Mouse (Mus musculus) lung, embryonic 16.5 days (tissue): ENCODE results near the gene Ackr2. TPM values are rescaled to one million over a fixed set of nuclear protein-coding genes. Genes with fewer than 3 reads are reported as not detected.

Experiments
- ATAC-seq: fragments of 200-750 bp; cut with Nextera tagmentation; 2 replicates; pipeline ENCODE4 v1.8.0; 2017; ENCODE audit warnings: low read depth, mild to moderate bottlenecking, moderate library complexity
- H3K27ac ChIP-seq: fragments of 300-500 bp; sonication (generic); 2 replicates; pipeline ENCODE4 v1.5.1; 2014; ENCODE audit warnings: mild to moderate bottlenecking, control low read depth, low read length
- H3K27me3 ChIP-seq: fragments of 300-500 bp; sonication (generic); 2 replicates; pipeline ENCODE4 v1.6.1; 2014; ENCODE audit warnings: low read depth, low read length, mixed read lengths; ENCODE audit not compliant: control insufficient read depth, insufficient read depth
- H3K36me3 ChIP-seq: fragments of 300-500 bp; sonication (generic); 2 replicates; pipeline ENCODE4 v1.6.1; 2014; ENCODE audit warnings: low read length; ENCODE audit not compliant: control insufficient read depth, insufficient read depth
- H3K4me1 ChIP-seq: fragments of 300-500 bp; sonication (generic); replicated peaks from 2 replicates; pipeline ENCODE4 v1.6.1; 2014; ENCODE audit warnings: low read length, mixed read lengths; ENCODE audit not compliant: control insufficient read depth, insufficient read depth
- H3K4me2 ChIP-seq: fragments of 300-500 bp; sonication (generic); 2 replicates; pipeline ENCODE4 v1.6.1; 2014; ENCODE audit warnings: low read depth, low read length, control low read depth
- H3K4me3 ChIP-seq: fragments of 300-500 bp; sonication (generic); 2 replicates; pipeline ENCODE4 v1.5.1; 2014; ENCODE audit warnings: mild to moderate bottlenecking, low read length, control low read depth
- H3K9ac ChIP-seq: fragments of 300-500 bp; sonication (generic); 2 replicates; pipeline ENCODE4 v1.6.1; 2014; ENCODE audit warnings: low read length, control low read depth
- H3K9me3 ChIP-seq: fragments of 300-500 bp; sonication (generic); 2 replicates; pipeline ENCODE4 v1.6.1; 2016; ENCODE audit warnings: low read length; ENCODE audit not compliant: control insufficient read depth
- WGBS: fragments of 180-500 bp; shearing (Covaris S2); extraction: QIAGEN DNeasy Blood & Tissue Kit; methylation state at CpG from one replicate; pipeline ENCODE4 v1.1.7; 2014; 5-methylcytosine and 5-hydroxymethylcytosine counted together
- polyA plus RNA-seq: library from polyadenylated mRNA; unstranded; fragments of >200 nt; fragmentation: Nextera tagmentation; extraction: Ambion mirVana; gene quantifications from 2 replicates; pipeline ENCODE4 v1.2.1, GENCODE M21; 2015

The Ackr2 gene
- polyA plus RNA-seq, 1 experiment from 2014 or later: 2.9 TPM

GRCm38 (mm10) chr9:121924901-121925560, 26.9 kb downstream of the Ackr2 start:
- H3K9me3 ChIP-seq: no peaks in the 10 kb centered on the region
- no peak for ATAC-seq
- no peak overlapping the region for H3K4me2 ChIP-seq
- no peaks in the 10 kb centered on the region for H3K36me3 ChIP-seq
- 85% methylated on average over 9 of the region's 9 CpGs for WGBS
- no peaks in the 10 kb centered on the region for H3K27me3 ChIP-seq
- no peak overlapping the region for H3K27ac ChIP-seq
- H3K4me3 ChIP-seq: no peak overlapping the region
- H3K9ac ChIP-seq: no peak overlapping the region
- H3K4me1 ChIP-seq: no peaks in the 10 kb centered on the region

GRCm38 (mm10) chr9:121925959-121926358, 27.8 kb downstream of the Ackr2 start:
- no peaks in the 10 kb centered on the region for H3K27me3 ChIP-seq
- H3K4me1 ChIP-seq: no peaks in the 10 kb centered on the region
- H3K27ac ChIP-seq: no peak overlapping the region
- no peak overlapping the region for H3K4me2 ChIP-seq
- no peak for ATAC-seq
- no peaks in the 10 kb centered on the region for H3K36me3 ChIP-seq
- H3K4me3 ChIP-seq: no peak overlapping the region
- no peaks in the 10 kb centered on the region for H3K9me3 ChIP-seq
- H3K9ac ChIP-seq: no peak overlapping the region
- WGBS: 45% methylated on average over 8 of the region's 8 CpGs

GRCm38 (mm10) chr9:121926634-121927405, 28.7 kb downstream of the Ackr2 start:
- no peak overlapping the region for H3K4me2 ChIP-seq
- ATAC-seq: no peak
- no peak overlapping the region for H3K9ac ChIP-seq
- no peak overlapping the region for H3K4me3 ChIP-seq
- WGBS: 37% methylated on average over 11 of the region's 11 CpGs
- H3K27me3 ChIP-seq: no peaks in the 10 kb centered on the region
- H3K4me1 ChIP-seq: no peaks in the 10 kb centered on the region
- no peaks in the 10 kb centered on the region for H3K36me3 ChIP-seq
- H3K9me3 ChIP-seq: no peaks in the 10 kb centered on the region
- no peak overlapping the region for H3K27ac ChIP-seq

- no peaks in the 10 kb centered on the region for H3K36me3 ChIP-seq
- H3K27me3 ChIP-seq: no peaks in the 10 kb centered on the region
- ATAC-seq: no peak
- no peak overlapping the region for H3K4me2 ChIP-seq
- 57% methylated on average over 7 of the region's 7 CpGs for WGBS
- no peaks in the 10 kb centered on the region for H3K9me3 ChIP-seq
- H3K9ac ChIP-seq: no peak overlapping the region
- no peaks in the 10 kb centered on the region for H3K4me1 ChIP-seq
- H3K4me3 ChIP-seq: no peak overlapping the region
- H3K27ac ChIP-seq: no peak overlapping the region
Observed at GRCm38 (mm10) chr9:121927721-121928120, 29.6 kb downstream of the Ackr2 start.

GRCm38 (mm10) chr9:121928498-121928897, 30.3 kb downstream of the Ackr2 start:
- H3K9ac ChIP-seq: no peak overlapping the region
- no peaks in the 10 kb centered on the region for H3K27me3 ChIP-seq
- 18% methylated on average over 2 of the region's 2 CpGs for WGBS
- H3K27ac ChIP-seq: no peak overlapping the region
- H3K4me1 ChIP-seq: no peaks in the 10 kb centered on the region
- no peak for ATAC-seq
- no peak overlapping the region for H3K4me3 ChIP-seq
- no peak overlapping the region for H3K4me2 ChIP-seq
- H3K9me3 ChIP-seq: no peaks in the 10 kb centered on the region
- H3K36me3 ChIP-seq: no peaks in the 10 kb centered on the region

- H3K36me3 ChIP-seq: no peaks in the 10 kb centered on the region
- H3K9me3 ChIP-seq: no peaks in the 10 kb centered on the region
- no peak overlapping the region for H3K27ac ChIP-seq
- no peak overlapping the region for H3K4me3 ChIP-seq
- no peak for ATAC-seq
- no peak overlapping the region for H3K4me2 ChIP-seq
- no peaks in the 10 kb centered on the region for H3K27me3 ChIP-seq
- 79% methylated on average over 4 of the region's 4 CpGs for WGBS
- no peaks in the 10 kb centered on the region for H3K4me1 ChIP-seq
- no peak overlapping the region for H3K9ac ChIP-seq
Observed at GRCm38 (mm10) chr9:121934856-121935255, 36.7 kb downstream of the Ackr2 start.

GRCm38 (mm10) chr9:121936952-121937351, 38.8 kb downstream of the Ackr2 start:
- Histone ChIP-seq H3K27me3 (no peaks in the 10 kb centered on the region), H3K9me3 (no peaks in the 10 kb centered on the region), H3K9ac (no peak overlapping the region), H3K4me2 (no peak overlapping the region), H3K4me3 (no peak overlapping the region), H3K27ac (no peak overlapping the region), H3K36me3 (no peaks in the 10 kb centered on the region), H3K4me1 (no peaks in the 10 kb centered on the region)
- peak; percentile 28; the same call in 1 of the 2 replicates for ATAC-seq
- 75% methylated on average over 1 of the region's 1 CpGs for WGBS

- Histone ChIP-seq H3K27me3 (no peaks in the 10 kb centered on the region), H3K9ac (no peak overlapping the region), H3K4me2 (peak overlapping the region; percentile 39), H3K4me1 (no peaks in the 10 kb centered on the region), H3K4me3 (peak overlapping the region; percentile 44), H3K27ac (no peak overlapping the region), H3K9me3 (no peaks in the 10 kb centered on the region), H3K36me3 (no peaks in the 10 kb centered on the region)
- 49% methylated on average over 6 of the region's 6 CpGs for WGBS
- ATAC-seq: peak; percentile 52; the same call in 1 of the 2 replicates
Observed at GRCm38 (mm10) chr9:121937451-121937864, 39.3 kb downstream of the Ackr2 start.

- peak; percentile 82 for ATAC-seq
- Histone ChIP-seq H3K36me3 (no peaks in the 10 kb centered on the region), H3K9ac (peak overlapping the region; percentile 48), H3K27me3 (no peaks in the 10 kb centered on the region), H3K4me2 (peak overlapping the region; percentile 39), H3K9me3 (no peaks in the 10 kb centered on the region), H3K4me1 (no peaks in the 10 kb centered on the region), H3K4me3 (peak overlapping the region; percentile 44), H3K27ac (no peak overlapping the region)
- 43% methylated on average over 21 of the region's 21 CpGs for WGBS
Observed at GRCm38 (mm10) chr9:121937944-121938355, 39.8 kb downstream of the Ackr2 start.
